Mouse (Mus musculus) left cerebral cortex, adult 6 months (tissue): ENCODE results near the gene Krtap4-6. TPM values are rescaled to one million over a fixed set of nuclear protein-coding genes. Genes with fewer than 3 reads are reported as not detected.

ENCODE experiments used
- long read RNA-seq, 2 experiments: library from polyadenylated mRNA; unstranded; transcript quantifications; one replicate each; pipeline ENCODE4 v2.0.0; 2019 to 2020
- polyA plus RNA-seq: library from polyadenylated mRNA; unstranded; fragments of <200 nt; fragmentation: Nextera tagmentation; gene quantifications from 2 replicates; pipeline ENCODE4 v1.2.3, GENCODE M21; 2021

Gene Krtap4-6
- not detected in 2 replicates for polyA plus RNA-seq
- long read RNA-seq, experiment 1: 0 reads
- long read RNA-seq, experiment 2: 0 reads

GRCm38 (mm10) chr11:99665860-99666259 is at the start of gene Krtap4-6:
Gene Krtap4-6 (minus strand): TSS chr11:99665960.

DNA sequence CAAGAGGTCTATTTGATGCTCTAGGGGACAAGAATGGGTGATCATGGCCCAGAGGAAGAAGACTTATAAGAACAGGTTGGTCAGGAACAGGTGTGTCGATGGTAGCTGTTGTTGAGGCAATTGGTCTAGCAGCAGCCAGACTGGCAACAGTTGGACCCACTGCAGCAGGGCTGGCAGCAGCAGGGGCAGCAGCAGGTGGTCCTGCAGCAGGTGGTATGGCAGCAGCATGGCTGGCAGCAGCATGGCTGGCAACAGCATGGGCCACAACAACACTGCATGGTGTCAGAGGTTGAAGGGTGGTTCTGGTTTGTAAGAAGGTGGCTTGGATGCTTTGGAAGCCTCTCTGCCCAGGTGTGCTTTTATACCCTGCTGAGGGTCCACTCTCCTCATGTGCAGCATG is 24.7 kb upstream of the Krtap4-6 start, which contains the start of gene Gm14190:
Gm14190 (minus strand) TSS at position 278 of the 400 bp plus-strand sequence.

GRCm38 (mm10) chr11:99658467-99659010 is 7.2 kb downstream of the Krtap4-6 start, which contains the start of gene Gm11563:
Gene Gm11563 (minus strand): TSS chr11:99658960.

DNA sequence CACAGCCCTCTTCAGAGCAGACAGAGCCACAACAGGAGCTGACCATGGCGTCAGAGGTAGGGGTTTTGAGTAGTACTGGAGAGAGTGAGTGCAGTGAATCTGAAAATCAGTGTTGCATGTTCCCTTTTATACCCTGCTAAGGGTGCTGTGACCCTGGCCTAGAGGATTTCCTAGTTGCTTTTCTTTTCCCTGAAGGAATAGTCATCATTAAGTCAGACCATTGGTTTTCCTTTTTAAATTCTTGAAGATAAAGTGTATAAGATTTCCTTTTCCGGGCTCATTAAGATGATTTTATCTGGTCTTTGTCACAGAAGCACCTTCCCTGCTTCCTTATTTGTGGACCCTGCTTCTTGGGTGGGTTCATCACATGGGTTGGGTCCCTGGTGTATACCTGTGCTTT is 15.6 kb downstream of the Krtap4-6 start, which contains the start of gene Gm11555:
Gm11555 (minus strand) TSS at position 101 of the 400 bp plus-strand sequence.

GRCm38 (mm10) chr11:99643635-99644139 is 22.1 kb downstream of the Krtap4-6 start, which contains the start of gene Krtap4-7:
Gene Krtap4-7 (minus strand): TSS chr11:99644089.

DNA sequence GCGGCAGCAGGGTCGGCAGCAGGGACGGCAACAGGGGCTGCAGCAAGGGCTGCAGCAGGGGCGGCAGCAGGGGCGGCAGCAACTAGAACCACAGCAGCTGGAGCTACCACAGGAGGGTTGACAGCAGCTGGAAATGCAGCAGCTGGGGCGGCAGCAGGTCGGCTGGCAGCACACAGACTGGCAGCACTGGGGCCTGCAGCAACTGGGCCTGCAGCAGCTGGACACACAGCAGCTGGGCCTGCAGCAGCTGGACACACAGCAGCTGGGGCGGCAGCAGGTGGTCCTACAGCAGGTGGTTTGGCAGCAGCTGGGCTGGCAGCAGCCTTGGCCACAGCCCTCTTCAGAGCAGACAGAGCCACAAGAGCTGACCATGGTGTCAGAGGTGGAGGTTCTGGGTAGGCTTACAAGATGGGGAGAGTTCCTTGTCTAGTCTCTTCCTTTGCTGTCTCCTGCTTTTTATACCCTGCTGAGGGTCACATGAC is 31.1 kb downstream of the Krtap4-6 start, which contains the start of gene Krtap4-2:
Krtap4-2 (minus strand) TSS at position 432 of the 482 bp plus-strand sequence.

DNA sequence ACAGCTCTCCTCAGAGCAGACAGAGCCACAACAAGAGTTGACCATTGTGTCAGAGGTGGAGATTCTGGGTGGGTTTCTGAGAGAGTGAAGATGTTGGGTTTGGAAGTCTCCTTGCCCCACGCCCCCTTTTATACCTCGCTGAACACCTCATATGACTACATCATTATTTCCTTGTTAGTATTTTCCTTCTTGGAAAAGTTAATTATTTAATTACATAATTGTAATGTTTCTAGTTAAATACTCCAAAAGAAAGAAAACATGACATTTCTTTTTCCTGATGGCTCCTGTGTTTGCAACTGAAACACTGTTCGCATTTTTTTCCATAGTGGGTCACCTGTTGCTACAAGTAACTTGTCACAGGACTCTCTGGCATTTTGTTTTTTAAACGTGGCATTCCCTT is 37.6 kb downstream of the Krtap4-6 start, which contains the start of gene Krtap4-1:
Krtap4-1 (minus strand) TSS at position 101 of the 400 bp plus-strand sequence.

GRCm38 (mm10) chr11:99620335-99620734 is 45.4 kb downstream of the Krtap4-6 start, which contains the start of gene Gm11562:
Gene Gm11562 (minus strand): TSS chr11:99620435.

Other genes starting within 250 kb of the Krtap4-6 start
- 21.1 and 24.0 TPM in 2 replicates for gene Krt12, start 243.7 kb downstream of the Krtap4-6 start, polyA plus RNA-seq
- gene Krt20, start 227.8 kb downstream of the Krtap4-6 start, polyA plus RNA-seq: 0.43 TPM in 1 of 2 replicates, not detected in the other
- not detected in 2 replicates for gene Krt23, start 172.8 kb downstream of the Krtap4-6 start, polyA plus RNA-seq
- gene Krt39, start 144.6 kb downstream of the Krtap4-6 start, polyA plus RNA-seq: not detected in 2 replicates
- not detected in 2 replicates for gene Krt40, start 122.8 kb downstream of the Krtap4-6 start, polyA plus RNA-seq
- not detected in 2 replicates for gene Krtap3-3, start 115.1 kb downstream of the Krtap4-6 start, polyA plus RNA-seq
- not detected in 2 replicates for gene Krtap3-2, start 109.1 kb downstream of the Krtap4-6 start, polyA plus RNA-seq
- gene Gm11939, start 106.5 kb downstream of the Krtap4-6 start, polyA plus RNA-seq: not detected in 2 replicates
- gene Krtap3-1, start 99.3 kb downstream of the Krtap4-6 start, polyA plus RNA-seq: not detected in 2 replicates
- gene Krtap1-5, start 84.9 kb downstream of the Krtap4-6 start, polyA plus RNA-seq: not detected in 2 replicates
- gene Krtap1-4, start 82.3 kb downstream of the Krtap4-6 start, polyA plus RNA-seq: not detected in 2 replicates
- not detected in 2 replicates for gene Krtap1-3, start 74.6 kb downstream of the Krtap4-6 start, polyA plus RNA-seq
- gene Krtap9-3, start 67.9 kb downstream of the Krtap4-6 start, polyA plus RNA-seq: not detected in 2 replicates
- gene Gm11938, start 62.7 kb downstream of the Krtap4-6 start, polyA plus RNA-seq: not detected in 2 replicates
- gene Gm11937, start 55.8 kb downstream of the Krtap4-6 start, polyA plus RNA-seq: not detected in 2 replicates
- not detected in 2 replicates for gene Krtap2-4, start 51.1 kb downstream of the Krtap4-6 start, polyA plus RNA-seq
- gene Gm11562, start 45.5 kb downstream of the Krtap4-6 start, polyA plus RNA-seq: not detected in 2 replicates
- gene Krtap4-1, start 37.7 kb downstream of the Krtap4-6 start, polyA plus RNA-seq: not detected in 2 replicates
- not detected in 2 replicates for gene Krtap4-2, start 30.9 kb downstream of the Krtap4-6 start, polyA plus RNA-seq
- gene Krtap4-7, start 21.9 kb downstream of the Krtap4-6 start, polyA plus RNA-seq: not detected in 2 replicates
- not detected in 2 replicates for gene Gm11555, start 15.7 kb downstream of the Krtap4-6 start, polyA plus RNA-seq
- gene Gm11563, start 7.0 kb downstream of the Krtap4-6 start, polyA plus RNA-seq: not detected in 2 replicates
- not detected in 2 replicates for gene Gm14190, start 24.8 kb upstream of the Krtap4-6 start, polyA plus RNA-seq
- not detected in 2 replicates for gene Gm14180, start 68.3 kb upstream of the Krtap4-6 start, polyA plus RNA-seq
- gene Gm11595, start 107.0 kb upstream of the Krtap4-6 start, polyA plus RNA-seq: not detected in 2 replicates
- not detected in 2 replicates for gene Krtap4-8, start 114.7 kb upstream of the Krtap4-6 start, polyA plus RNA-seq
- not detected in 2 replicates for gene Krtap4-9, start 119.2 kb upstream of the Krtap4-6 start, polyA plus RNA-seq
- gene Gm11596, start 127.5 kb upstream of the Krtap4-6 start, polyA plus RNA-seq: not detected in 2 replicates
- gene Gm11569, start 133.0 kb upstream of the Krtap4-6 start, polyA plus RNA-seq: not detected in 2 replicates
- not detected in 2 replicates for gene Gm11554, start 138.5 kb upstream of the Krtap4-6 start, polyA plus RNA-seq
- not detected in 2 replicates for gene Krtap4-13, start 143.9 kb upstream of the Krtap4-6 start, polyA plus RNA-seq
- not detected in 2 replicates for gene Gm11564, start 149.7 kb upstream of the Krtap4-6 start, polyA plus RNA-seq
- not detected in 2 replicates for gene 2300003K06Rik, start 172.1 kb upstream of the Krtap4-6 start, polyA plus RNA-seq
- gene Krtap4-16, start 185.6 kb upstream of the Krtap4-6 start, polyA plus RNA-seq: not detected in 2 replicates
- gene Gm11568, start 192.0 kb upstream of the Krtap4-6 start, polyA plus RNA-seq: not detected in 2 replicates
- not detected in 2 replicates for gene Gm11559, start 198.5 kb upstream of the Krtap4-6 start, polyA plus RNA-seq
- not detected in 2 replicates for gene Krtap9-1, start 207.4 kb upstream of the Krtap4-6 start, polyA plus RNA-seq
- not detected in 2 replicates for gene Gm11567, start 213.2 kb upstream of the Krtap4-6 start, polyA plus RNA-seq
- gene Krtap31-1, start 242.0 kb upstream of the Krtap4-6 start, polyA plus RNA-seq: not detected in 2 replicates
- gene Gm11565, start 248.8 kb upstream of the Krtap4-6 start, polyA plus RNA-seq: not detected in 2 replicates